Mouse (Mus musculus) midbrain, postnatal 0 days (tissue): ENCODE results near the gene Mgat5. TPM values are rescaled to one million over a fixed set of nuclear protein-coding genes. Genes with fewer than 3 reads are reported as not detected.

Experiments used
- ATAC-seq: fragments of 200-750 bp; cut with Nextera tagmentation; 2 replicates; pipeline ENCODE4 v1.8.0; 2017; ENCODE audit warnings: moderate number of reproducible peaks, mild to moderate bottlenecking, moderate TSS enrichment, moderate library complexity; ENCODE audit not compliant: low FRiP score
- DNase-seq: peaks from one replicate; pipeline ENCODE4 v3.0.0-alpha.2; 2015; ENCODE audit warnings: low spot score
- H3K27ac ChIP-seq: fragments of 300-500 bp; sonication (generic); 2 replicates; pipeline ENCODE4 v1.5.1; 2014; ENCODE audit warnings: low read depth, mild to moderate bottlenecking, low read length, mixed read lengths
- H3K27me3 ChIP-seq: fragments of 300-500 bp; sonication (generic); 2 replicates; pipeline ENCODE4 v1.6.1; 2014; ENCODE audit warnings: low read length, control low read depth, mixed read lengths; ENCODE audit not compliant: insufficient read depth
- H3K36me3 ChIP-seq: fragments of 300-500 bp; sonication (generic); 2 replicates; pipeline ENCODE4 v1.6.1; 2014; ENCODE audit warnings: low read length, control low read depth, mixed read lengths; ENCODE audit not compliant: insufficient read depth
- H3K4me1 ChIP-seq: fragments of 300-500 bp; sonication (generic); 2 replicates; pipeline ENCODE4 v1.6.1; 2014; ENCODE audit warnings: mild to moderate bottlenecking, control low read depth, antibody characterized with exemption, low read length, mixed read lengths; ENCODE audit not compliant: insufficient read depth
- H3K4me2 ChIP-seq: fragments of 300-500 bp; sonication (generic); 2 replicates; pipeline ENCODE4 v1.6.1; 2014; ENCODE audit warnings: low read depth, mild to moderate bottlenecking, low read length, mixed read lengths; ENCODE audit not compliant: poor library complexity, severe bottlenecking
- H3K4me3 ChIP-seq: fragments of 300-500 bp; sonication (generic); 2 replicates; pipeline ENCODE4 v1.5.1; 2014; ENCODE audit warnings: low read depth, mild to moderate bottlenecking, low read length, moderate library complexity
- H3K9ac ChIP-seq: fragments of 300-500 bp; sonication (generic); replicated peaks from 2 replicates; pipeline ENCODE4 v1.6.1; 2014; ENCODE audit warnings: mild to moderate bottlenecking, low read length, moderate library complexity, mixed read lengths; ENCODE audit not compliant: poor library complexity, severe bottlenecking
- H3K9me3 ChIP-seq: fragments of 300-500 bp; sonication (generic); 2 replicates; pipeline ENCODE4 v1.6.1; 2016; ENCODE audit warnings: low read length, control low read depth
- CTCF ChIP-seq: IDR thresholded peaks from 2 replicates; pipeline ENCODE4 v1.5.1; 2016; ENCODE audit warnings: antibody characterized with exemption, mild to moderate bottlenecking
- WGBS: fragments of 180-500 bp; shearing (Covaris S2); extraction: QIAGEN DNeasy Blood & Tissue Kit; methylation state at CpG from one replicate; pipeline ENCODE4 v1.1.7; 2014; 5-methylcytosine and 5-hydroxymethylcytosine counted together
- polyA plus RNA-seq: library from polyadenylated mRNA; unstranded; fragments of >200 nt; fragmentation: Nextera tagmentation; extraction: Ambion mirVana; gene quantifications from 2 replicates; pipeline ENCODE4 v1.2.1, GENCODE M21; 2015
- total RNA-seq: library from RNA; depleted of rRNA; stranded (reverse); fragments of >200 nt; gene quantifications from 2 replicates; pipeline ENCODE4 v1.2.3, GENCODE M21; 2014

Mgat5 gene
- total and polyA plus RNA-seq, 2 experiments from 2014 or later = 13.0 to 56.5 TPM

DNA sequence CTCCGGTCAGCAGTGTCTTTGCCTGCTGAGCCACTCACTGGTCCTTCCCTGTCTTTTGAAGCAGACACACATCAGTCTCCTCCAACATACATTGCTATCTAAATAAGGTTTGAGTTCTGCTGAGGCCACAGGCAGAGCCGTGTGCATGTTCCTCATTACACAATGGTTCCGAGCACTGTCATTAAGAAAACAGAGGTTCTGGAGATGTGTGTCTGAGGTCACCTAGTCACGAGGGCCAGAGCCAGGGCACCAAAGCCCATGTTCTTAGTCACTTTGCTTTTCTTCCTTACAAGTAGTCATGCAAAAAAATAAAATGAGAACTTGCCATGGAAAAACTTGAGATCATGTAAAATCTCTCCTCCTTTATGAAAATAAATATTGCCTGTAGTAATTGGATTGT, 14.3 kb downstream of the Mgat5 start:
- no peak for ATAC-seq
- no peak for TF ChIP-seq CTCF
- Histone ChIP-seq H3K4me2 (no peak overlapping the region), H3K27me3 (no peaks in the 10 kb centered on the region), H3K36me3 (no peaks in the 10 kb centered on the region), H3K4me3 (no peak overlapping the region), H3K9ac (no peak overlapping the region), H3K9me3 (no peaks in the 10 kb centered on the region), H3K27ac (no peak overlapping the region), H3K4me1 (no peaks in the 10 kb centered on the region)
- 86% methylated on average over 4 of the region's 4 CpGs for WGBS
- DNase-seq = no peak

DNA sequence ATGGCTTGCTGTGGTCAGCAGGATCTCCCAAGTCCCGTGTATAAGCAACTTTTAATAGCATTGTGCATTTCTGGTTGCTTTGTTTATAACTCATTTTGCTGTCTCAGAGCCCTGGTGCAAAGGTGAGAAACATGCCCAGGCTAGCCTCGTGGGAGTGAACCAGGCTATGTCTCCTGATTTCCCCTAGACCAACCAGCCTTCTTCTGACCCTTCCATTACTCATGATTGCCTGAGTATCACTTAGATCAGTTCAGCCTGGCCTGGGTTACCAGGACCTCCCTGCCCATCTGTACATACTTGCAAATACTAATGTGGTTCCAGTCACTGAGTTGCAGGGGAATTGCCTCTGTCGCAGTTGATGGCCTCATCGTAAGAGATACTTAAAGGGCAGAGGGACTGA, 14.8 kb downstream of the Mgat5 start:
- Histone ChIP-seq H3K9me3 (no peaks in the 10 kb centered on the region), H3K27ac (no peak overlapping the region), H3K9ac (no peak overlapping the region), H3K4me3 (no peak overlapping the region), H3K4me2 (no peak overlapping the region), H3K4me1 (no peaks in the 10 kb centered on the region), H3K27me3 (no peaks in the 10 kb centered on the region), H3K36me3 (no peaks in the 10 kb centered on the region)
- ATAC-seq = no peak
- no peak for TF ChIP-seq CTCF
- DNase-seq = no peak
- 82% methylated on average over 4 of the region's 4 CpGs for WGBS

DNA sequence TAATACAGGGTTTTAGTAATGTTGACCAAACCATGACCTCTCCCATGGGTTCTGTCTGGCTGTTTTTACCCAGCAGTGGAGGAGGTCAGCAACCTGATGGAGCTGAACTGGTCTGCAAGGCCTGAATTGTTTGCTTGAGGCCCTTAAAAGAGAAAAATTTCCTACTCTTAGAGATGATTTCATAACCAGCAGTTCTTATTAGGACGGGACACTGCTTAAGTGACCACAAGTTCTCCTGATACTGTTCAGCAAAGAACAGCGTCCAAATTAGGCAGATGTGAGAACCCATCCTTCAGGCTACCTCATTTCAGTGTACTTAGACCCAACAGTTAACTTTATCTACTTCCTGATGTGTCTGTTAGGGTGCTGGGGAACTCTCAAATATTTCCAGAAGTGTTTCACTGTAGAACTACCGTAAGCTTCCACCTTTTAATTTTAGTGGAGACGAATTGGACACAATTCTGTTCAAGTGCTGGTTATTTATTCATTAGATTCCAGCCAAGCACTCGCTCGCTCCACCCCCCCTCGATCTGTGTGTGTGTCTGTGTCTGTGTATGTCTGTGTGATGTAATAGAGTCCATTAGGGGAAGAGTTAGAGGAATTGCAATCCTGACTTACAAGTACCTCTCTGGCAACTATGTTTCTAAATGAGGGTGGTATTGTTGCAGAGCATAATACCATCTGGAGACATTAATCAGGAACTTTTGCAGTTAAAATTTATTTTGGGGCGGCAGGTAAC, 17.4 kb downstream of the Mgat5 start:
- Histone ChIP-seq H3K27ac (no peak overlapping the region), H3K9ac (no peak overlapping the region), H3K4me2 (no peak overlapping the region), H3K4me3 (no peak overlapping the region), H3K36me3 (no peaks in the 10 kb centered on the region), H3K9me3 (no peaks in the 10 kb centered on the region), H3K4me1 (no peaks in the 10 kb centered on the region), H3K27me3 (no peaks in the 10 kb centered on the region)
- no peak for TF ChIP-seq CTCF
- ATAC-seq (no peak), DNase-seq (no peak)
- WGBS = 86% methylated on average over 8 of the region's 8 CpGs

DNA sequence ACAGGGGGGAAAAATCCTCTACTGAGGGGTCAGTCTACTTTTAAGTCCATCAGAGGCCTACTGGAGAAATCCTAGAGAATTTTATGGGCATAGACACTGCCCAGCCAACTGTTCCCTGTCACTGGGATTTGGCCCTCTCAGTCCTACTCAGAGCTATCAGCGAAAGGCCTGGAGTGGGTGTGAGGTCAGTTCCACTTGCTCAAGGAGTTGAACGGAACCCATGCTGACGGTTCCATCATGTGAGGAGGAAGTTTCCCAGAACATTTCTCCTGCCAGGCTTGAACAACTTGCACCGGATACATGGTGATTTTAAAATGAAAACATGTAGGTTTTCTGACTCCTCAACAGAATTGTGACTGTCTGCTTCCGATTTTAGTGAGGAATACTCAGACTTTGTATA, 20.2 kb downstream of the Mgat5 start:
- no peak overlapping the region for H3K4me3 ChIP-seq
- no peak for TF ChIP-seq CTCF
- no peaks in the 10 kb centered on the region for H3K9me3 ChIP-seq
- H3K27ac ChIP-seq = no peak overlapping the region
- H3K4me2 ChIP-seq = no peak overlapping the region
- ATAC-seq (no peak), DNase-seq (no peak)
- H3K36me3 ChIP-seq = no peaks in the 10 kb centered on the region
- no peaks in the 10 kb centered on the region for H3K4me1 ChIP-seq
- H3K27me3 ChIP-seq = no peaks in the 10 kb centered on the region
- no peak overlapping the region for H3K9ac ChIP-seq
- 87% methylated on average over 5 of the region's 5 CpGs for WGBS

DNA sequence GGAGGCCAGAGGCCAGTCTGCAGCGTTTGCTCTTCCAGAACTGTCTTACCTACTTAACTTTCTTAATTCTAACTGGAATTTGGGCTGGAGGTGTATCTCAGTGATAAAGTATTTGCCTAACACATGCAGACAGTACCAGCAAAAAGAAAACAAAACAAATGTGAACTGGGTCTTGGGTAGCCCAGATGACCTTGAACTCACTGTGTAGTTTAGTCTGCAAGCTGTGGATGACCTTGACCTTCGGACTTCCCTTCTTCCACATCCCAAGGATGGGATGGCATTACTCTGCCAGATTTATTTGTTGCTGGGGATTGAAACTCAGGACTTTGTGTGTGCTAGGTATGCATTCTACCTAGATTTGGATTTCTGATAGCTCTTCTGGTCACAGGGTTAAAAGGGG, 24.2 kb downstream of the Mgat5 start:
- no peak overlapping the region for H3K9ac ChIP-seq
- TF ChIP-seq CTCF = no peak
- no peaks in the 10 kb centered on the region for H3K9me3 ChIP-seq
- no peak overlapping the region for H3K4me2 ChIP-seq
- H3K36me3 ChIP-seq = no peaks in the 10 kb centered on the region
- H3K4me3 ChIP-seq = no peak overlapping the region
- 85% methylated on average over 2 of the region's 2 CpGs for WGBS
- H3K27ac ChIP-seq = no peak overlapping the region
- DNase-seq (no peak), ATAC-seq (no peak)
- H3K4me1 ChIP-seq = no peaks in the 10 kb centered on the region
- no peaks in the 10 kb centered on the region for H3K27me3 ChIP-seq

DNA sequence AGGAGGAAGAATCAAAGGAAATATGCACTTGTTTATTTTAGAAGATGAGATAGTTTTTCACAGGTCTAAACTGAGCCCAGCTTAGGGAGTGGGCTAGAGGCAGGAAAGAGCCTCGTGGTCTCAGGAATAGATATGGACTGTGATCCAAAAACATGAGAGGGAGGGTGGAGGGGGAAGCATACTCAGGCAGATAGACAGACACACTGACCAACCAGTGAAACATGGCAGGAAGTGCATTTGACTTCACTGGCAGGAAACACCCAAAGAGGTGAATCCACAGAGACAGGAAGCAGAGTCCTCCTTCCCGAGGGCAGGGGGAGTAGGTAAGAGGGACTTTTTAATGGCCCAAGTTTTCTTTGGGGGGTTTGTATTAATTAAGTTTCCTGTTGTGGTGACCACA, 25.7 kb downstream of the Mgat5 start:
- H3K4me2 ChIP-seq = no peak overlapping the region
- TF ChIP-seq CTCF = no peak
- H3K9me3 ChIP-seq = no peaks in the 10 kb centered on the region
- DNase-seq (no peak), ATAC-seq (no peak)
- no peaks in the 10 kb centered on the region for H3K27me3 ChIP-seq
- 75% methylated on average over 2 of the region's 2 CpGs for WGBS
- H3K9ac ChIP-seq = no peak overlapping the region
- no peaks in the 10 kb centered on the region; the same call in 1 of the 2 replicates for H3K4me1 ChIP-seq
- H3K4me3 ChIP-seq = no peak overlapping the region
- no peaks in the 10 kb centered on the region for H3K36me3 ChIP-seq
- H3K27ac ChIP-seq = no peak overlapping the region
